Mouse (Mus musculus) mesoderm, embryonic 11.5 days (tissue): ENCODE results near the gene Nme6.

ENCODE experiments used
- DNase-seq: peaks from one replicate; pipeline ENCODE4 v3.0.0-alpha.2; 2012; ENCODE audit warnings: low read depth, low spot score

The Nme6 gene

GRCm38 (mm10) chr9:109870983-109871572, 38.5 kb downstream of the Nme6 start:
- DNase-seq: no peak

- peak; percentile 99 for DNase-seq
Measured at GRCm38 (mm10) chr9:109874797-109875691, 42.5 kb downstream of the Nme6 start, which contains the start of gene Cdc25a. Gene Cdc25a (plus strand): TSS chr9:109875579.

DNA sequence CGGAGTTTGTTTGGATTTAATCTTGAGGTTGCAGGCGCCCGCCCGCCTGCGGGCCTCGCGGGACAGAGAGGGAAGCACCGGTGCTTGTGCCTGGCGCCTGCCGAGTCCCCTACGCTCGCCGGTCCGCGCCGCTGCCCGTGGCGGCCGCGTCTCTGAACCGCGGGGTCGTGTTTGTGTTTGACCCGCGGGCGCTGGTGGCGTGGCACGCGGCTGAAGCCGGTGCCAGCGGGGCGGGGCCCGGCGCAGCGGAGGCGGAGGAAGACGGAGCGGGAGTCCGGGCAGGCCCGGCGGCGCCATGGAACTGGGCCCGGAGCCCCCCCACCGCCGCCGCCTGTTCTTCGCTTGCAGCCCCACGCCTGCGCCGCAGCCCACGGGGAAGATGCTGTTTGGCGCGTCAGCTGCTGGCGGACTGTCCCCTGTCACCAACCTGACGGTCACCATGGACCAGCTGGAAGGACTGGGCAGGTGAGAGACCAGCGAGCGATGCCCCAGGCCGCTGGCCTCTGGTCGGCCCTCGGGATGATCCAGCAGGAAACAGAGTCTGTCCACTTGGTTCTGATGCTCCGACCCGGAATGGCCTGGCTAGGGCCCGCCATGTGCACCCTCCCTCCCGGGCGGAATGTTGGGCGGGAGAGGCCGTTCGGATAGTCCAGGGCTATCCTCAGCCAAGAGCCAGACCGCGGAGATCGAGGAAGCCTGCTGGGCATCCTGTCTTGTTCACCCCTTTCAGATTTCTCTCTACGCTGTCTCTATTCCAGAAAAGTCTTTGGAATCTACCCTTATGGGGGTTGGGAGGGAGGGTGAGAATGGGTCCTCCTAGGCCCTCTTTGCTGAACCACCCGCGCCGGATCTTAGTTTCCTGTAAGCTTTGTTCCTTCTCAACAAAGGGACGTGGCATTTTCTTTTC, 43.4 kb downstream of the Nme6 start:
- DNase-seq: no peak

GRCm38 (mm10) chr9:109876756-109877155, 44.2 kb downstream of the Nme6 start:
- no peak for DNase-seq

DNA sequence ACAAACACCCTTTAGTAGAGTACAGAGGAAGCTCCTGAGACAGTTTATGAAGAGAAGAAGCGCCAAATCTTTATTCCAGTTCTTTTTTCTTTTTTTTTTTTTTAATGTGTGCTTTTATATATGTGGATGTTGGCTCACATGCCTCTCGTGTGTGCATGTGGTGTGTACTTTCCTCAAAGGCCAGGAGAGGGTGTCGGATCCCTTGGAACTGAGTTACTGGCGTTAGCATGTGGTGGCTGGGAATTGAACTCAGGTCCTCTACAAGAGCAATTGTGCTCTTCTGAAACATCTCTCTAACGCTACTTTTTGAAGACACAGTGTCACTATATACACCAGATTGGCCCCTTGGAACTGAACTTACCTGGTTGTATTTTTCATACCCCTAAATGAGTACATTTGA, 45.1 kb downstream of the Nme6 start:
- DNase-seq: no peak

DNA sequence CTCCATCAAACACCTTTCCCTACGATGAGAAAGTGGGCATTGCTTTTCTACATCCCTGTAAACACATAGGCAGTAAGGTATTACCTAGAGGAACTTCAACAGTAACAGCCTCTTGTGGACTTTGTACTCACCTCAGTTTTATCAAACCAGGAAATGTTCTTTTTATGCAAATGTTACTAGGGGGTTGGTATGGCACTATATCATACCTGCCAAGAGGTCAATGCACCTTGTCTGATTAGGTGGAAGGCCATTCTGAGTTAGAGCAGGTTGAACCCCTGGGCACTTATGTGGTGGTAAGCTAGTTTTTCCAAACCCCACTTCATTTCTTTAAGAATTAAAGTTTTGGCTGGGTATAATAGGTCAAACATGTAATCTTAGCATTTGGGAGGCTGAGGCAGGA, 46.8 kb downstream of the Nme6 start:
- no peak for DNase-seq

- no peak for DNase-seq
Measured at GRCm38 (mm10) chr9:109886259-109886658, 53.7 kb downstream of the Nme6 start.

GRCm38 (mm10) chr9:109887321-109887720, 54.8 kb downstream of the Nme6 start:
- DNase-seq: no peak

DNA sequence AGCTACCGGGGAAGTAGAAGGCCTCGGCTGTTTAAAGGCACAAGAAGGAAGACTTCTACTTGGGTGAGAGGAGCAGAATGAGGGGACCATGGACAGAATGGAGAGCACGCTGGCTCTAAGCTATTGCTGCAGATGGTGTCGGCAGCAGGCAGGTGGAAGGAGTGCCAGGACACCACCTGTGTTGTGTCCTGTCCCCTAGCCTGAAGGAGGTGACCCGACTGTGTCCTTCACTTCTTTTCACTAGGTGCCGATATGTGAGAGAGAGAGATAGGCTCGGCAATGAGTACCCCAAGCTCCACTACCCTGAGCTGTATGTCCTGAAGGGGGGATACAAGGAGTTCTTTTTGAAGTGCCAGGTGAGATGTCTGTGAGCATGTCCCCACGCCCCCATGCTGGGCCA, 59.0 kb downstream of the Nme6 start:
- no peak for DNase-seq
